Mouse (Mus musculus) spleen, adult 2 months (tissue): Measurements from ENCODE around the gene Rptor.

ENCODE experiments used
- CTCF ChIP-seq: fragments of 200-500 bp; IDR thresholded peaks from 2 replicates; pipeline ENCODE4 v1.5.1; 2011; ENCODE audit warnings: mild to moderate bottlenecking, inconsistent platforms; ENCODE audit not compliant: insufficient read depth, insufficient read length, insufficient replicate concordance; ENCODE audit errors: extremely low read depth
- POLR2A ChIP-seq: fragments of 200-500 bp; IDR thresholded peaks from 2 replicates; pipeline ENCODE4 v1.6.1; 2011; ENCODE audit warnings: low read depth, low read length, inconsistent platforms

- TF ChIP-seq CTCF: no peak
- no peak for TF ChIP-seq POLR2A
Measured at GRCm38 (mm10) chr11:119799536-119799935, 196.8 kb downstream of the Rptor start.
